Mouse (Mus musculus) cortical plate, adult 2 months (tissue): ENCODE measurements at regions not wholly inside any gene's neighbourhood (a gene's known extent, or its start where the extent isn't known, plus 50 kb on each side); places are given as distances from the start of the nearest gene placed in this dataset.

ENCODE experiments used
- CTCF ChIP-seq: fragments of 200-500 bp; IDR thresholded peaks from 2 replicates; pipeline ENCODE4 v1.5.1; 2011; ENCODE audit warnings: mild to moderate bottlenecking, control low read depth, low read length; ENCODE audit not compliant: insufficient read depth; ENCODE audit errors: extremely low read depth
- POLR2A ChIP-seq: fragments of 200-500 bp; IDR thresholded peaks from 2 replicates; pipeline ENCODE4 v1.6.1; 2011; ENCODE audit warnings: mild to moderate bottlenecking, low read length, control low read depth; ENCODE audit not compliant: insufficient read depth; ENCODE audit errors: extremely low read depth

DNA sequence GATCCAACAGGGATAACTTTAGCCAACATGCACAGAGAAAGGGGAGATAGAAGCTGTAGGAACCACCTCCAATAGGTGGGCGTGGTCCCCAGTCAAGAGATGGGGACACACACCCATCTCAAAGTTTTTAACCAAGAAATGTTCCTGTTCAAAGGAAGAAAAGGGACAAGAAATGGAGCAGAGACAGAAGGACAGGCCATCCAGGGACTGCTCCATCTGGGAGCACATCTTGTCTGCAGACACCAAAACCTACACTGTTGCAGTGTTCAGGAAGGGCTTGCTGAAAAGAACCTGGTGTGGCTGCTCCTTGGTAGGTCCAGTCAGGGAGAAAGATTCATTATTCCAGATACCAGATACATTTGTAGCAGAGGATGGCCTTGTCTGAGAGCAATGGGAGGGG is 676.5 kb upstream of the Foxg1 start:
- TF ChIP-seq POLR2A (no peak), CTCF (no peak)
